Mouse (Mus musculus): ENCODE data around the gene Ptprc. TPM values are rescaled to one million over a fixed set of nuclear protein-coding genes. Genes with fewer than 3 reads are reported as not detected.

Gene Ptprc
- polyA plus RNA-seq (2014; fragmentation: Illumina TruSeq; extraction: RNeasy Lipid Tissue Mini Kit (QIAGEN cat#74804); ENCODE audit: low read depth, low replicate concordance): 10.8 TPM

GRCm38 (mm10) chr1:138175494-138175893, at the start of gene Ptprc:
TSS of gene Ptprc (minus strand) at chr1:138175708.

Other genes starting within 250 kb of the Ptprc start
- 78.6 TPM for gene Atp6v1g3, start 98.0 kb upstream of the Ptprc start, polyA plus RNA-seq (2014; fragmentation: Illumina TruSeq; extraction: RNeasy Lipid Tissue Mini Kit (QIAGEN cat#74804); ENCODE audit: low read depth, low replicate concordance)

All from kidney, adult 10 weeks (tissue).